Mouse (Mus musculus): ENCODE measurements around the gene Olfr735. TPM values are rescaled to one million over a fixed set of nuclear protein-coding genes. Genes with fewer than 3 reads are reported as not detected.

Gene Olfr735
- not detected for total RNA-seq (2021)
- long read RNA-seq: 0 reads

- DNase-seq (ENCODE audit: low spot score in 2 of 2): no peak
Measured at GRCm38 (mm10) chr14:50348796-50349195, at the start of gene Olfr735. Gene Olfr735 (minus strand): TSS chr14:50348872.

DNA sequence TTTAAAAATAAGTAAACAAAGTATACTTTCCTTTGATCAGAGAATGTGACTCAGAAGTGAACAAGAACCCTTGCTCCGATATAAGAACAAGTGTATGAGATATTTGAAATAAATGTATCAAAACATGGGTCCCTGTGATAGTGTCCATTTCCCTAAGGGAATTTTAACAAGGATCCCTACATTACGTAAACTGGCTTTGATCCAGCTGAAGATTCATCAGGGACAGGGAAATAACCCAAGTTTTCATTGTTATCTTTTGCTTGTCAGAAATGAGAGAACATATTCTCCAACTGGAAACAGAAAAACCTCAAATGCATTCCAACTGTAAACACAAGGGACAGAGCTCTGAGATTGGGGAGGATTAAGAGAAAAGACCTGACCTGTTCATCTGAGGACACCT is 32.2 kb upstream of the Olfr735 start, which contains the start of gene Olfr736:
Gene Olfr736, plus strand, starts transcription at position 301 of the 400 bp plus-strand sequence.
- no peak for DNase-seq (ENCODE audit: low spot score in 2 of 2)

DNA sequence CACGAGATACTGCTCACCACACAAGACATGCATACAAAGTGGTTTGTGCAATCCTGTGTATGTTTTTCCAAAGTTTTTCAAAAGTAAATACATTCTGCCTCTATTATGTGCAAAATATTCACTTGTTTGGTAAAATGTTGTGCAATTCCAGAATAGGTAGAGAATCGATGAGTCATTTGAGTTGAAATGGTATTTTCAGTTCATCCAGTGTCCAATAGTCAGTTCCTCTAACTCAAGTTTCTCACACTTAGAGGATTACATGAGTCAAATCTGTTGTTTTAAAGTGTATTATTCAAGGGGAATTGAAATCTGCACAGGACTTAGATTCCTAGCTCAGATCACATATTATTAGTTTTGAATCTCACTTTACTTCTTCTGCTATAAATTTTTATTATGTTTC is 14.9 kb upstream of the Olfr735 start:
- DNase-seq (ENCODE audit: low spot score in 2 of 2): no peak

- no peak for DNase-seq (ENCODE audit: low spot score in 2 of 2)
Measured at GRCm38 (mm10) chr14:50360480-50360879, 11.8 kb upstream of the Olfr735 start.

- no peak for DNase-seq (ENCODE audit: low spot score in 2 of 2)
Measured at GRCm38 (mm10) chr14:50357593-50357992, 8.9 kb upstream of the Olfr735 start, which contains the start of gene Tlr11. Gene Tlr11 (plus strand): TSS chr14:50357914.

- DNase-seq (ENCODE audit: low spot score in 2 of 2): no peak
Measured at GRCm38 (mm10) chr14:50356725-50357124, 8.1 kb upstream of the Olfr735 start.

GRCm38 (mm10) chr14:50352438-50352837 is 3.8 kb upstream of the Olfr735 start:
- no peak for DNase-seq (ENCODE audit: low spot score in 2 of 2)

- no peak for DNase-seq (ENCODE audit: low spot score in 2 of 2)
Measured at GRCm38 (mm10) chr14:50326661-50327060, 22.0 kb downstream of the Olfr735 start, which contains the start of gene Olfr734. Gene Olfr734 (minus strand): TSS chr14:50326761.

DNA sequence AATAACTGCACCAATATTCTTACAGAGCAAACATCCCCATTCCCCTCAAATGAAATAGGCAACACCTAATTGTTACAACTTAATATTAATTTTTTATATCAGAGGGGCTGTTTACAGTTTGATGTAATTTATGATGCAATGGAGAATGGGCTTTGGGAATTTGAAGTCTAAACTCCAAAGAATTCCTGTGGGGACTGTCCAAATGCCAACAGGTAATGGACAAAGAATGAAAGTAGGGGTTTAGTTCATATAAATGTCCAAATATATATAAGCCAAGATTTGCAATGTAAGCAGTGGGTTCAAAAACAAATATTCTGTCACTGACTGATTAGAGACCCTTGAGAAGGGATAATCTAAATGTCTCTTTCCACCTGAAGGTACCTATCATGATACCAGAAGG is 47.2 kb downstream of the Olfr735 start, which contains the start of gene Olfr733:
Gene Olfr733, minus strand, starts transcription at position 101 of the 400 bp plus-strand sequence.
- DNase-seq (ENCODE audit: low spot score in 2 of 2): no peak

Other genes with a start within 250 kb of the Olfr735 start
- not detected for gene Olfr727, start 225.7 kb downstream of the Olfr735 start, total RNA-seq (2021)
- gene Olfr728, start 206.2 kb downstream of the Olfr735 start, total RNA-seq (2021): not detected
- not detected for gene Olfr729, start 196.0 kb downstream of the Olfr735 start, total RNA-seq (2021)
- gene Olfr730, start 160.7 kb downstream of the Olfr735 start, total RNA-seq (2021): not detected
- not detected for gene Olfr731, start 107.0 kb downstream of the Olfr735 start, total RNA-seq (2021)
- not detected for gene Olfr732, start 64.7 kb downstream of the Olfr735 start, total RNA-seq (2021)
- gene Olfr733, start 47.4 kb downstream of the Olfr735 start, total RNA-seq (2021): not detected
- not detected for gene Olfr734, start 22.1 kb downstream of the Olfr735 start, total RNA-seq (2021)
- gene Tlr11, start 9.0 kb upstream of the Olfr735 start, total RNA-seq (2021): not detected
- gene Olfr736, start 32.3 kb upstream of the Olfr735 start, total RNA-seq (2021): not detected
- gene Olfr738, start 58.7 kb upstream of the Olfr735 start, total RNA-seq (2021): not detected
- not detected for gene Olfr739, start 69.8 kb upstream of the Olfr735 start, total RNA-seq (2021)
- gene Olfr740, start 96.7 kb upstream of the Olfr735 start, total RNA-seq (2021): not detected
- gene Olfr741, start 123.9 kb upstream of the Olfr735 start, total RNA-seq (2021): not detected
- gene Olfr742, start 154.7 kb upstream of the Olfr735 start, total RNA-seq (2021): not detected
- not detected for gene Olfr743, start 173.0 kb upstream of the Olfr735 start, total RNA-seq (2021)